Mouse (Mus musculus) G1E (cell line): ENCODE measurements around the gene Aldh1b1.

Experiments
- CTCF ChIP-seq: IDR thresholded peaks from 2 replicates; pipeline ENCODE4 v1.5.1; 2012; ENCODE audit warnings: low read depth, low read length, inconsistent platforms, mixed read lengths
- GATA1 ChIP-seq: IDR thresholded peaks from 2 replicates; pipeline ENCODE4 v1.6.1; 2012; ENCODE audit warnings: borderline replicate concordance, low read length, inconsistent platforms, mixed read lengths
- GATA2 ChIP-seq: IDR thresholded peaks from 2 replicates; pipeline ENCODE4 v1.6.1; 2012; ENCODE audit warnings: low read depth, low read length, inconsistent platforms, borderline replicate concordance
- TAL1 ChIP-seq: conservative IDR thresholded peaks from 2 replicates; pipeline ENCODE4 v1.6.1; 2012; ENCODE audit warnings: low read depth, low read length, inconsistent platforms, mixed read lengths

DNA sequence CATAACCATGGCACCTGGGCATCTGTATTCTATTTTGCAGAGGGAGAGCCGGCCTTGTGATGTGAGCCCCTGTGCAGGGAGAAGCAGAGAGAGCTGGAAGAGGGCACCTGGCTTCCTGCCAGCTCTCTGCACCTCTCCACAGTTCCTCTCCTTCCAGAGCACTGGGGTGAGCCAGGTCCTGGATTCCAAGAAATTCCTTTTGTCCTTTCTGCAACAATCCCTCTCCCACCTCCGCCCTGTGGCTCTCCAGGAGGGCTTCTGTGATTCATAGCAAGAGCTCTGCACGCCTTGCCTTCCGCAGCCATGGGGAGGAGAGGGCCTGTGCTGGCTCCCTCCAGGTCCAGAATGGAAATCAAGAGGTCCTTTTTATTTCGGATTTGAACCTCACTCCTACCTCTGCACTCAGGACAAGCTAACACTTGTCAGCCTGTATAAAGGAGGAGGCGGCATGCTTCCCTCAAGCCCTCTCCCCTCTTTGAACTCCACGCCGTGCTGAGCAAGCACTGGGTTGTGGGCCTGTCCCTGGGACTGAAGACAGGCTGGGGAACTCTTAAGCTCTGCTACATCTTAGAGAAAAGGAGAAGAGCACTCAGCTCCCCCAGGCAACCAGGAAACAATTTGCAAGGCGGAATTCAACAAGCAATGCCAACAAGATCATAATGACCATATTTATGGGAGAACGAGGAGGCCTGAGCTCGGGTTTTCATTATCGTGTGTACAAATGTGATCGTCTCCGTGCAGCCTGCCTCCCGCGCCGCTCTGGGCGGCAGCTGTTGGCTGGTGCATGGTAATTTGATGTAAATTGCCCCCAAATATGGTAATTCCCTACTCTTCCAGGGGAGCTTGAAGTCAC lies 35.3 kb upstream of the Aldh1b1 start:
- no peak for TF ChIP-seq CTCF
- no peak for TF ChIP-seq GATA1
- TF ChIP-seq GATA2, result no peak
- no peak for TF ChIP-seq TAL1
